Mouse (Mus musculus): ENCODE measurements around the gene Snrpf. TPM values are rescaled to one million over a fixed set of nuclear protein-coding genes. Genes with fewer than 3 reads are reported as not detected.

The Snrpf gene
- polyA plus RNA-seq, 1 experiment from 2014 or later = 151 TPM

DNA sequence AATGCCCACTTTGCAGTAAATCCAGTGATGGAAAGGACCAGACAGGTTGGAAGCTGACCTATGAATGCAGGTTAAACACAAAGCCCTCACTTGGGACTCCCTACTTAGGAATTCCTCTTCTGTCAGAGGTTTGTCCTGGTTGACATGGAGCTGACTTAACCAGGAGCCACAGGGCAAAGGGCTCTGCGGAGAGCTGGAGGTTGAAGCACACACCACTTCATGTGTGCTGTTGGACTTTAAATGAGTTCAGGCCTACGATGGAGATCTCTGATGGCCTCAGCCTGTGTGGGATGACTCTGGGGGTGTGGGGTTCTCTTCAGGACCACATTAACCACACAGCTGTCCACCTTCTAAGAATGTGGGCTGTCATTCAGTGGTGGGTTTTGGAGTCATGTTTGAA, 51.2 kb downstream of the Snrpf start:
- Histone ChIP-seq H3K36me3 (ENCODE audit: control insufficient read depth, insufficient read depth, low read length) (no peaks in the 10 kb centered on the region), H3K27me3 (replicated peaks; ENCODE audit: control insufficient read depth, insufficient read depth, low read length) (0 out of 2 replicates have a peak, but pooled peaks cover 6% of the 10 kb centered on the region), H3K4me3 (ENCODE audit: low read depth, low read length) (no peak overlapping the region), H3K4me2 (ENCODE audit: low read length) (no peak overlapping the region), H3K27ac (ENCODE audit: low read depth) (no peak overlapping the region), H3K9me3 (ENCODE audit: control insufficient read depth, low read length) (no peaks in the 10 kb centered on the region), H3K9ac (ENCODE audit: low read length) (no peak overlapping the region), H3K4me1 (replicated peaks; ENCODE audit: control insufficient read depth, insufficient read depth, low read length) (peaks cover 6% of the 10 kb centered on the region)
- no peak for DNase-seq (ENCODE audit: low spot score)
- 88% methylated on average over 2 of the region's 2 CpGs for WGBS
- no peak for ATAC-seq (replicated peaks; ENCODE audit: low FRiP score, low TSS enrichment, low read depth)

Other genes starting within 250 kb of the Snrpf start
- 249 and 276 TPM in 2 replicates for gene Lta4h, start 136.3 kb downstream of the Snrpf start, polyA plus RNA-seq (2014; fragmentation: Nextera tagmentation; extraction: Ambion mirVana)
- 0.42 and 0.65 TPM in 2 replicates for gene Hal, start 100.9 kb downstream of the Snrpf start, polyA plus RNA-seq (2014; fragmentation: Nextera tagmentation; extraction: Ambion mirVana)
- gene Amdhd1, start 49.7 kb downstream of the Snrpf start, polyA plus RNA-seq (2014; fragmentation: Nextera tagmentation; extraction: Ambion mirVana) = 1.8 TPM in 2 replicates
- 0.35 and 0.47 TPM in 2 replicates for gene Ccdc38, start 49.1 kb downstream of the Snrpf start, polyA plus RNA-seq (2014; fragmentation: Nextera tagmentation; extraction: Ambion mirVana)
- gene Ntn4, start 51.0 kb upstream of the Snrpf start, polyA plus RNA-seq (2014; fragmentation: Nextera tagmentation; extraction: Ambion mirVana) = 0.52 and 0.65 TPM in 2 replicates
- gene Usp44, start 241.8 kb upstream of the Snrpf start, polyA plus RNA-seq (2014; fragmentation: Nextera tagmentation; extraction: Ambion mirVana) = 0.38 and 0.86 TPM in 2 replicates

Data from intestine, embryonic 14.5 days (tissue).